Mouse (Mus musculus): ENCODE results near the gene Gm21992.

Gm21992 gene

GRCm38 (mm10) chr19:4708765-4709164 lies 102.6 kb downstream of the Gm21992 start:
- no peak for DNase-seq

GRCm38 (mm10) chr19:4701221-4701620 lies 110.2 kb downstream of the Gm21992 start:
- no peak for DNase-seq

- DNase-seq: no peak
These were observed 110.8 kb downstream of the Gm21992 start for GRCm38 (mm10) chr19:4700656-4701055.

DNA sequence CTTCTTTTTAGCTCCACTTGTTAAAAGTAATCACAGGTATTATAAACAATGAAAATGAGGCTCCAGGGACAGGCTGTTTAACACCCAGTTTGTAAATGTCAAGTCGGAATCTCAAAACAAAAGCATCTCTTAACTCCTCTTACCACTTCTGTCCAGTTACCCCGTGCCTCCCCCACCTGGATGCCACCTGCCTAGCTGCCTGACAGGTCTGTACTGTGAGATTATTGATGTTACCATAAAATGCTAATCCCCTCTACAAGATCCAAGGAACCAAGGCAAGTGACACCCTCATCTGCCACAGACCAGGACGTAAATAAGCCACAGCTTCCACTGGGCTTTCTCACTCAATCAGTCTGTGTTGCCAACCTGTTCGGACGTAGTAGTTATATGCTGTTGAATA lies 111.6 kb downstream of the Gm21992 start:
- no peak for DNase-seq

- no peak for DNase-seq
These were observed 112.6 kb downstream of the Gm21992 start for GRCm38 (mm10) chr19:4698856-4699255.

GRCm38 (mm10) chr19:4698205-4698677 lies 113.2 kb downstream of the Gm21992 start, which contains the start of gene Gm960:
Gm960 (minus strand) TSS chr19:4698668.
- DNase-seq: peak; percentile 25 to 36

DNA sequence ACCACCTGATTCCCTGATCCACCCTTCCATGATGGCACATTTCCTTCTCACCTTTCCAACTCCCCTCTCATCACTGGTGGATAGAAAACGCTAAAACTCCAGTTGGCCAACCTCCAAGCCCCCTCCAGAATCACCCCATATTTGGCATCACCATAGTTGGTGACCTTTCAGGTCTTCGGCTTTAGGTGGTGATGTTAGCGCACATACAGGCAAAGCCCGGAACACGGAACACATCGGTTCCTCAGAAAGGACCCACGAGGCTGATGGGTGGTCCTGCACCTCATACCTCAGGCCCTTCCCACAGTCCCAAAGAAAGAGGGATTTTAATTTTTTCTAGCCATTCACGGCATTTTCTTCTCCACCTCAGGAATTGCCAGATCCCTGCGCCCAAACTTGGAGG lies 113.7 kb downstream of the Gm21992 start:
- DNase-seq: no peak

DNA sequence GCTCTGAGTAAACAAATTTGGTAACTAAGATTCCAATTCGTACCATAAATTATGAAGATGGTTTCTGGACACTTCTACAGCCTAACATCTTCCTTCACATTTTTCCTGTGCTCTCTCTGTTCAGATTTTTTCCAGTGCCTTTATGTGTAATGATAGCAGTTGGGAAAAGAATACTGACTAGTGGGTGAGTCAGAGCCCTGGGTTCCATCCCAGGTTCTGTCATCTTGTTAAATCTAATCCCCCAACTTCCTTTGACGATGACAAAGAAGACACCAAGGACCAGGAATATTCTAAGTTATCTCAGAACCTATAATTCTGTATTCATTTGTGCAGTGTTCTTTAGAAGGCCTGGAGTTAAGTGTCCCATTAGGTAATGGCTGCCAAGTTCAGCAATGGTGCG lies 114.3 kb downstream of the Gm21992 start:
- no peak for DNase-seq

DNA sequence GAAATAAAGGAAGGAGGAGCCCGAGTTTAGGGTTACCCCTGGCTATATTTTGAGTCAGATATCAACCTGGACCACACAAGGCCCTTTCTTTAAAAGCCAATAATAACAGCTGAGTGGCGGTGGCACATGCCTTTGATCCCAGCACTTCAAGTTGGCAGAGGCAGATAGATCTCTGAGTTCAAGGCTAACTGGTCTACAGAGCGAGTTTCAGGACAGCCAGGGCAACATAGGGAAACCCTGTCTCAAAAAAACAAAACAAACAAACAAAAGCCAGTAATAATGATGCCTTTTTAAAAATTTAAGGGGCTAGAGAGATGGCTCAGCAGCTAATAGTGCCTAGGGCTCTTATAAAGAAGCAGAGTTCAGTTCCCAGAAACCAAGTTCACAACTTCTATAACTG lies 117.1 kb downstream of the Gm21992 start:
- no peak for DNase-seq
